Mouse (Mus musculus): ENCODE measurements around the gene Gm5797.
"Not testable (repeated sequence)": the region's sequence is repeated elsewhere in the genome, so short reads cannot be mapped to it uniquely, and the experiment has no call there.

GRCm38 (mm10) chr14:7365034-7365433 lies 32.8 kb upstream of the Gm5797 start, which contains the start of gene Gm8374:
- not testable (repeated sequence) for TF ChIP-seq CTCF (IDR thresholded peaks at IDR 0.05; ENCODE audit: control insufficient read depth, insufficient read depth, insufficient read length); USF1 (IDR thresholded peaks at IDR 0.05; ENCODE audit: low read depth); CEBPB (IDR thresholded peaks at IDR 0.05; ENCODE audit: low read depth); MYOG (IDR thresholded peaks at IDR 0.05; ENCODE audit: control insufficient read depth, extremely low read depth, insufficient read length)
